Mouse (Mus musculus) heart, postnatal 0 days (tissue): Measurements from ENCODE around the gene Btbd18. TPM values are rescaled to one million over a fixed set of nuclear protein-coding genes. Genes with fewer than 3 reads are reported as not detected.
A peak's percentile ranks its signal among the peaks of the same experiment; 100 is the strongest.

Experiments used
- ATAC-seq: fragments of 200-750 bp; cut with Nextera tagmentation; 2 replicates; pipeline ENCODE4 v1.8.0; 2017; ENCODE audit warnings: low read depth, moderate number of reproducible peaks, moderate library complexity; ENCODE audit not compliant: insufficient read depth
- DNase-seq: peaks from one replicate; pipeline ENCODE4 v3.0.0-alpha.2; 2016; ENCODE audit warnings: low spot score
- H3K27ac ChIP-seq: fragments of 300-500 bp; sonication (generic); 2 replicates; pipeline ENCODE4 v1.5.1; 2014; ENCODE audit warnings: low read depth, mild to moderate bottlenecking
- H3K27me3 ChIP-seq: fragments of 300-500 bp; sonication (generic); 2 replicates; pipeline ENCODE4 v1.6.1; 2014; ENCODE audit warnings: low read length, mixed read lengths; ENCODE audit not compliant: control insufficient read depth, insufficient read depth
- H3K36me3 ChIP-seq: fragments of 300-500 bp; sonication (generic); replicated peaks from 2 replicates; pipeline ENCODE4 v1.6.1; 2014; ENCODE audit warnings: low read length, mixed read lengths; ENCODE audit not compliant: control insufficient read depth, insufficient read depth
- H3K4me1 ChIP-seq: fragments of 300-500 bp; sonication (generic); 2 replicates; pipeline ENCODE4 v1.6.1; 2014; ENCODE audit warnings: antibody characterized with exemption; ENCODE audit not compliant: control insufficient read depth, insufficient read depth
- H3K4me2 ChIP-seq: fragments of 300-500 bp; sonication (generic); 2 replicates; pipeline ENCODE4 v1.6.1; 2014; ENCODE audit warnings: low read depth, mild to moderate bottlenecking, low read length, moderate library complexity
- H3K4me3 ChIP-seq: fragments of 300-500 bp; sonication (generic); 2 replicates; pipeline ENCODE4 v1.5.1; 2014; ENCODE audit warnings: low read depth, low read length
- H3K9ac ChIP-seq: fragments of 300-500 bp; sonication (generic); replicated peaks from 2 replicates; pipeline ENCODE4 v1.6.1; 2014; ENCODE audit warnings: low read depth, low read length, mixed read lengths
- H3K9me3 ChIP-seq: fragments of 300-500 bp; sonication (generic); replicated peaks from 2 replicates; pipeline ENCODE4 v1.6.1; 2016; ENCODE audit warnings: low read length; ENCODE audit not compliant: control insufficient read depth
- CTCF ChIP-seq: IDR thresholded peaks from 2 replicates; pipeline ENCODE4 v1.5.1; 2016; ENCODE audit warnings: antibody characterized with exemption, control low read depth, low read depth
- EP300 ChIP-seq: IDR thresholded peaks from 2 replicates; pipeline ENCODE4 v1.6.1; 2016; ENCODE audit warnings: antibody characterized with exemption, low read depth
- WGBS: fragments of 180-500 bp; shearing (Covaris S2); extraction: QIAGEN DNeasy Blood & Tissue Kit; methylation state at CpG from one replicate; pipeline ENCODE4 v1.1.7; 2014; 5-methylcytosine and 5-hydroxymethylcytosine counted together
- polyA plus RNA-seq: library from polyadenylated mRNA; unstranded; fragments of >200 nt; fragmentation: Nextera tagmentation; extraction: Ambion mirVana; gene quantifications from 2 replicates; pipeline ENCODE4 v1.2.1, GENCODE M21; 2015
- total RNA-seq: library from RNA; depleted of rRNA; stranded (reverse); fragments of >200 nt; gene quantifications from 2 replicates; pipeline ENCODE4 v1.2.3, GENCODE M21; 2014; ENCODE audit warnings: low replicate concordance

Btbd18 gene
- total and polyA plus RNA-seq, 2 experiments from 2014 or later, result 0.05 TPM; not detected in 1

GRCm38 (mm10) chr2:84622668-84623067 is 36.2 kb upstream of the Btbd18 start:
- no peaks in the 10 kb centered on the region for H3K9me3 ChIP-seq
- no peak overlapping the region for H3K9ac ChIP-seq
- peak overlapping the region; percentile 39 for H3K27ac ChIP-seq
- no peak for TF ChIP-seq CTCF
- no peak for TF ChIP-seq EP300
- 49% methylated on average over 2 of the region's 2 CpGs for WGBS
- H3K4me1 ChIP-seq, result peaks cover 41% of the 10 kb centered on the region
- H3K27me3 ChIP-seq, result no peaks in the 10 kb centered on the region
- ATAC-seq (no peak), DNase-seq (no peak)
- no peak overlapping the region for H3K4me3 ChIP-seq
- peaks cover 49% of the 10 kb centered on the region for H3K36me3 ChIP-seq
- no peak overlapping the region for H3K4me2 ChIP-seq

DNA sequence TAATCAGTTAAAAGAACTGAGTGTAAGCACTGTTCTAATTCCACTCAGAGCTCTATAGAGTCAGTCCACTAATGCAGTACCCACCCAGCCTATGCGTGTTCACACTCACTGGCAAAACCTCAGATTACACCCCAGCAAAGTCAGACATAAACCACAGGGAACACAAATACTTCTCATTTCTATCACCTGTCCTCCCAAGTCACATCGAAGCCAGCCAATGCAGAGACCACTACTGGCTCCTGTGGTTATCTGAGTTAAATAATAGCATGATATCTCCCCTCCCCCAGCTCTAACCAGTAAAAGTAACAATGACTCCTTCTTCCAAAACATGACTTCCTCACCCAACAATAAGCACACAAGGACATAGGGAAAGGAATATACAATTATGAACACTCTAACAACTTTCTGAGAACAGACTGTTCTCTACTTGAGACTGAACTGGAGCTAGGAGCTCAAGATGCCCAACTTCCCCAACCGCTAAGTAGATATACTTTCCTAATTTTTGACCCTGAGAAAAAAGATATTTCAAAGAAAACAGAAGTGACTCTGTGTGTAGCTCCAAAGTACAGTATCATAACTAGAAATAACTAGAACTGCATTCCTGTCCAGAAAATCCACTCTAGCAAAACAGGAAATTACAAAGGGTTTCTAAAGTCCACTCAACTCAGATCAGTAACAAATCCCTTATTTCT is 35.3 kb upstream of the Btbd18 start:
- Histone ChIP-seq H3K27me3 (no peaks in the 10 kb centered on the region), H3K9me3 (no peaks in the 10 kb centered on the region), H3K4me3 (no peak overlapping the region), H3K4me2 (no peak overlapping the region), H3K27ac (peak overlapping the region; percentile 39; the same call in 1 of the 2 replicates), H3K36me3 (peaks cover 48% of the 10 kb centered on the region), H3K9ac (no peak overlapping the region), H3K4me1 (peaks cover 46% of the 10 kb centered on the region)
- ATAC-seq, result no peak
- no peak for DNase-seq
- TF ChIP-seq CTCF, result no peak
- WGBS, result 64% methylated on average over 3 of the region's 3 CpGs

DNA sequence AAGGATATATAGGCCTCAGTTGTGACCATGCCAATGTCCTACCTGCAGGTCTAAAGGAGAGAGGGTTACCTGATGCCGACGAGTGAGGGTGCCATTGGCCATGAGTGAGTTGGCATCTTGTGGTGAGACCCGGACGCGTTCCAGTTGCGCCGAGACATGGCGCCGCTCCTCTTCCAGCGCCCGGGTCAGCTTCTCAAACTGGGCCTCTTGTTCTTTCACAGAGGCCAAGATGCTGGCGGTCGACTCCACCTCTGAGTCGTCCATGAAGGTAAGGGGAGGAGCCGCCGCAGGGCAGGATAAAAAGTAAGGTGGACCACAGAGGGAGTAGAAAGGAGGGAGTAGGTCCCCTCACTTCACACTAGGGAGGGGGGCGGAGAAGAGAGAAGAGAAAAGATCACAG is 34.7 kb upstream of the Btbd18 start:
- 91% methylated on average over 17 of the region's 17 CpGs for WGBS
- no peak overlapping the region for H3K4me2 ChIP-seq
- H3K9ac ChIP-seq, result no peak overlapping the region
- no peaks in the 10 kb centered on the region for H3K9me3 ChIP-seq
- no peak for ATAC-seq
- H3K4me1 ChIP-seq, result peaks cover 41% of the 10 kb centered on the region
- no peak overlapping the region for H3K4me3 ChIP-seq
- H3K27me3 ChIP-seq, result no peaks in the 10 kb centered on the region
- peaks cover 48% of the 10 kb centered on the region for H3K36me3 ChIP-seq
- peak overlapping the region; percentile 39; the same call in 1 of the 2 replicates for H3K27ac ChIP-seq
- TF ChIP-seq CTCF, result no peak
- no peak for TF ChIP-seq EP300
- DNase-seq, result no peak

DNA sequence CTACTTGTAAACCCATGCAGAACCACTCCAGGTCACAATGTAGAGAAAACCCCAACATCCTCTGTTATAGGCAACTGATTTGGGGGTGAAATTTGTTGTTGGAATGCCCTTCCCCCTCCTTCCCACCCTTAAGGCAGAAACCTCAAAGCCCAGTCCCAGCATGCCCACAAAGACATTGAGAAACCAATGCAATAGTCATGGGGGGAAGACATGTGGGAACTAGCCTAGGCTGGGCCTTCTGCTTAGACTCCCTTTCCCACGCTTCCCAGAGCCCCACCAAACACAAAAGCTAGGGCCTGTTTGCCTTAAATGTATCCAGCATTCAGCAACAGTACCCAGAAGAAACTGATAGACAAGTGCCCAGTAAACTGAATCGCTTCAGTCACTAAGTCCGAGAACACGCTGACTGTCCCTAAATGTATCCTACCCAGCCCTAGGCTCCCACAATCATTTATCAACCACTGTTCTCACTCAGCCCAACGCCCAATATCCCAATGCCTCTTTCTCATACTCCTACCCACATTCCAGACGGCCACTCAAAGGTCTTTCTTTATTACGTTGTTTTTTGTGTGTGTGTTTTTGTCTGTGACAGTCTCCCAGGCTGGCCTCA is 32.4 kb upstream of the Btbd18 start:
- 46% methylated on average over 7 of the region's 7 CpGs for WGBS
- peaks cover 27% of the 10 kb centered on the region for H3K36me3 ChIP-seq
- TF ChIP-seq EP300, result no peak
- no peak for TF ChIP-seq CTCF
- H3K9ac ChIP-seq, result no peak overlapping the region
- no peak overlapping the region; the same call in 1 of the 2 replicates for H3K4me2 ChIP-seq
- H3K27me3 ChIP-seq, result no peaks in the 10 kb centered on the region
- peak overlapping the region; percentile 62 for H3K27ac ChIP-seq
- DNase-seq (no peak), ATAC-seq (no peak)
- H3K4me3 ChIP-seq, result no peak overlapping the region
- peaks cover 39% of the 10 kb centered on the region for H3K4me1 ChIP-seq
- H3K9me3 ChIP-seq, result no peaks in the 10 kb centered on the region

DNA sequence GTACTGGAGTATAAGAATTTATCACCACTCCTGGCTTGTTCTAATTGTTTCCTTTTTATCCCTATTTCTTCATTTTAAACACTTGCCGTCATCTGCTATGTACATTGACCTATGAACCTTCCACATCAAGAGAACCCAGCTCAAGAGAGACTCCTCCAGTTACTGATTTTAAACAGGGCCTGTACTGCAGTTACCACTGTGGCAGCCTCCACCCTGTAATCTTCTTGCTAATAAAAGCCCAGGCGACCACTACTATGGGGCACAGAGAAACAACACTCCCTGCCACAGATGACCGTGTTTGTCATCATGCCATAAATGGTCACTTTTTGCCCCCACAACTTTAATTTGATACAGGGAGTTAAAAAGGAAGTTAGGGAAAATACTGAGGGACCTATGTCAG is 31.8 kb upstream of the Btbd18 start:
- Histone ChIP-seq H3K36me3 (peaks cover 23% of the 10 kb centered on the region), H3K4me2 (no peak overlapping the region; the same call in 1 of the 2 replicates), H3K4me3 (no peak overlapping the region), H3K27ac (peak overlapping the region; percentile 62), H3K9me3 (no peaks in the 10 kb centered on the region), H3K4me1 (peaks cover 44% of the 10 kb centered on the region), H3K27me3 (no peaks in the 10 kb centered on the region), H3K9ac (no peak overlapping the region)
- ATAC-seq (no peak), DNase-seq (no peak)
- 15% methylated on average over 3 of the region's 3 CpGs for WGBS
- TF ChIP-seq EP300 (no peak), CTCF (no peak)
